Mouse (Mus musculus) stomach, embryonic 14.5 days (tissue): ENCODE measurements around the gene Lsm12. TPM values are rescaled to one million over a fixed set of nuclear protein-coding genes. Genes with fewer than 3 reads are reported as not detected.

Experiments used
- ATAC-seq: fragments of 200-750 bp; cut with Nextera tagmentation; 2 replicates; pipeline ENCODE4 v1.8.0; 2017; ENCODE audit warnings: low read depth, moderate TSS enrichment; ENCODE audit not compliant: insufficient number of reproducible peaks, insufficient read depth, low FRiP score
- H3K27ac ChIP-seq: fragments of 300-500 bp; sonication (generic); 2 replicates; pipeline ENCODE4 v1.5.1; 2014; ENCODE audit warnings: mild to moderate bottlenecking, low read length, moderate library complexity, mixed read lengths
- H3K27me3 ChIP-seq: fragments of 300-500 bp; sonication (generic); 2 replicates; pipeline ENCODE4 v1.6.1; 2014; ENCODE audit warnings: low read length, control low read depth, mixed read lengths; ENCODE audit not compliant: control insufficient read depth, insufficient read depth
- H3K36me3 ChIP-seq: fragments of 300-500 bp; sonication (generic); 2 replicates; pipeline ENCODE4 v1.6.1; 2014; ENCODE audit warnings: mild to moderate bottlenecking, control low read depth, low read length, moderate library complexity, mixed read lengths; ENCODE audit not compliant: control insufficient read depth, insufficient read depth
- H3K4me1 ChIP-seq: fragments of 300-500 bp; sonication (generic); 2 replicates; pipeline ENCODE4 v1.6.1; 2014; ENCODE audit warnings: low read length, control low read depth, mixed read lengths; ENCODE audit not compliant: control insufficient read depth, insufficient read depth
- H3K4me2 ChIP-seq: fragments of 300-500 bp; sonication (generic); replicated peaks from 2 replicates; pipeline ENCODE4 v1.6.1; 2014; ENCODE audit warnings: low read depth, low read length, control low read depth
- H3K4me3 ChIP-seq: fragments of 300-500 bp; sonication (generic); 2 replicates; pipeline ENCODE4 v1.5.1; 2014; ENCODE audit warnings: low read depth, low read length, control low read depth
- H3K9ac ChIP-seq: fragments of 300-500 bp; sonication (generic); replicated peaks from 2 replicates; pipeline ENCODE4 v1.6.1; 2014; ENCODE audit warnings: low read depth, mild to moderate bottlenecking, control low read depth, low read length, moderate library complexity, mixed read lengths
- H3K9me3 ChIP-seq: fragments of 300-500 bp; sonication (generic); 2 replicates; pipeline ENCODE4 v1.6.1; 2016; ENCODE audit warnings: low read depth, low read length, control low read depth; ENCODE audit not compliant: control insufficient read depth
- WGBS: fragments of 180-500 bp; shearing (Covaris S2); extraction: QIAGEN DNeasy Blood & Tissue Kit; methylation state at CpG from one replicate; pipeline ENCODE4 v1.1.7; 2014; 5-methylcytosine and 5-hydroxymethylcytosine counted together
- polyA plus RNA-seq: library from polyadenylated mRNA; unstranded; fragments of >200 nt; fragmentation: Nextera tagmentation; extraction: Ambion mirVana; gene quantifications from 2 replicates; pipeline ENCODE4 v1.2.1, GENCODE M21; 2014

The Lsm12 gene
- polyA plus RNA-seq, 1 experiment from 2014 or later: 88.2 TPM

- peaks cover 60% of the 10 kb centered on the region for H3K4me1 ChIP-seq
- no peak overlapping the region for H3K27ac ChIP-seq
- H3K4me3 ChIP-seq: no peak overlapping the region
- H3K4me2 ChIP-seq: no peak overlapping the region
- H3K36me3 ChIP-seq: no peaks in the 10 kb centered on the region
- no peak overlapping the region for H3K9ac ChIP-seq
- no peaks in the 10 kb centered on the region for H3K9me3 ChIP-seq
- H3K27me3 ChIP-seq: no peaks in the 10 kb centered on the region
- ATAC-seq: no peak
- WGBS: 45% methylated on average over 5 of the region's 5 CpGs
Measured at GRCm38 (mm10) chr11:102225221-102225620, 40.1 kb upstream of the Lsm12 start.

DNA sequence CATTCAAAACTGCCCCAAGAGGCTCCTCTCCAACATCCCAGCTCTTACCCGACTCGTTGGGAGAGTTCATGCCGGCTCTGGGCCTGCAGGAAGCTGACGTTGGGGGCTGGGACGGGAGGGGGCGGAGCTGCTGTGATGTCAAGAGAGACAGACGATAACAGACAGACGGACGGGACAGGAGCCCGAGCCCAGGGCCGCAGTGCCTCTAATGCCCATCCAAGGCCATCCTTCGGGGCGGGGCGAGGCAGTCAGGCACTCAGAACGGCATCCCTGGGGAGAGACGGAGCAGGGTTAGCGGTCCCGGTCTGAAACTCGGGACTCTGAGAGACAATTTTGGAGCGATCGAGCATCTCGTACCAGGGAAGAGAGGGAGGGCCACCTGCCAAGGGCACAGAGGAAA lies 39.6 kb upstream of the Lsm12 start:
- Histone ChIP-seq H3K27me3 (no peaks in the 10 kb centered on the region), H3K4me2 (peak overlapping the region; percentile 22), H3K36me3 (no peaks in the 10 kb centered on the region), H3K9ac (no peak overlapping the region), H3K4me1 (peaks cover 65% of the 10 kb centered on the region), H3K9me3 (no peaks in the 10 kb centered on the region), H3K27ac (no peak overlapping the region), H3K4me3 (no peak overlapping the region)
- no peak for ATAC-seq
- WGBS: 19% methylated on average over 22 of the region's 22 CpGs

- Histone ChIP-seq H3K27me3 (no peaks in the 10 kb centered on the region), H3K4me1 (peaks cover 69% of the 10 kb centered on the region), H3K9me3 (no peaks in the 10 kb centered on the region), H3K4me2 (no peak overlapping the region), H3K4me3 (no peak overlapping the region), H3K27ac (no peak overlapping the region), H3K36me3 (no peaks in the 10 kb centered on the region), H3K9ac (no peak overlapping the region)
- WGBS: 28% methylated on average over 6 of the region's 6 CpGs
- no peak for ATAC-seq
Measured at GRCm38 (mm10) chr11:102223166-102223565, 38.1 kb upstream of the Lsm12 start.

DNA sequence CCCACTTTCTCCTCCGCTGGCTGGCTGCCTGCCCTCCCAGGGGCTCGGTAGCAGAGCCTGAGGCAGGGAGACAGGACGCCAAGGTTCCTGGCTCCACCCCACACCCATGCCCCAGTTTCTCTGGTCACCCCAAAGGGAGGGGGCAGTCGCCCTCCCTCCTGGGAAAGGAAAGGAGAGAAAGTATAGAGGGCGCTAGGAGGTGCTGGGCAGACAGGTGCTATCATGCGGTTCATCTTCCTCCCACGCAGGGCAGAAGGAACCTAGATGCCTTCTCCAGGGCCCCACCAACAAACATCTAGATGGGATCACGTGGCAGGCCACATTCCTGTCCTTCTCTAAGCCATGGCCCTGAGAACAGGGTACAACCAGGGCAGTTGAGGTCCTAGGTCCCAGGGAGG lies 36.9 kb upstream of the Lsm12 start:
- Histone ChIP-seq H3K27ac (no peak overlapping the region), H3K9me3 (no peaks in the 10 kb centered on the region), H3K9ac (no peak overlapping the region), H3K4me1 (peaks cover 69% of the 10 kb centered on the region), H3K36me3 (no peaks in the 10 kb centered on the region), H3K4me2 (no peak overlapping the region), H3K4me3 (no peak overlapping the region), H3K27me3 (no peaks in the 10 kb centered on the region)
- WGBS: 65% methylated on average over 8 of the region's 8 CpGs
- ATAC-seq: no peak

DNA sequence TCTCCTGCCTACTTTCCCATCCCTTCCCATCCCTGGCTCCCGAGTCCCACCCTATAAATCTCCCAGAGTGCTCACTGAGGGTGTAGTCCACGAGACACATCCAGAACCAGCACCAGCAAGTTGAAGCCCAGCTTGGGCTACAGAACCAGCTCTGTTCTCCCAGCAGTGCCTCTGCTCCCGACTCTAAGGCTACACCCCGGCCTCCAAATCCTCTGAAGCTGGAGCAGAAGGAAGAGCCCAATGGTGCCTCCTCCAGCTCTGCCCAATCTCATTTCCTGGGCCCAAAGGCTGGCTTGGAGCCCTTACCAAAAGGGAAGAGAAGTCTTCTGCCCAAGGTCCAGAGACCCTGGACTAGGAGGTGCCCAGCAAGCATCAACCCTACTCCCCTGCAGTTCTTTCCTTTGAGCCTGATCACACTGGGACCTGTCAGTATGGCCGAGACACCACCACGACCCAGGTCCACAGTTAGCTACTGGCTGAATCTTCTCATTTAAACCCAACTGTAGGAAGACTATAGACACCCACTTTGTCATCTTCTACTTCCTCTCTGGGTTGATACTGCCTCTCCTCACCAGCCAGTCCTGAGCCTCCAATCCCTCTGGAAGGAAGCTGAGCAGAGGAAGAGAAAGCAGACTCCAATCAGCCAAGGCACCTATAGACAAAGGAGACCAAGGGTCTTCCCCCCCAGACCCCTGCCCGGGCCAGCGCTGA lies 36.3 kb upstream of the Lsm12 start:
- Histone ChIP-seq H3K27me3 (no peaks in the 10 kb centered on the region), H3K9me3 (no peaks in the 10 kb centered on the region), H3K9ac (no peak overlapping the region), H3K4me2 (no peak overlapping the region), H3K4me1 (peaks cover 68% of the 10 kb centered on the region), H3K36me3 (no peaks in the 10 kb centered on the region), H3K4me3 (no peak overlapping the region), H3K27ac (no peak overlapping the region)
- ATAC-seq: no peak
- 84% methylated on average over 8 of the region's 8 CpGs for WGBS

DNA sequence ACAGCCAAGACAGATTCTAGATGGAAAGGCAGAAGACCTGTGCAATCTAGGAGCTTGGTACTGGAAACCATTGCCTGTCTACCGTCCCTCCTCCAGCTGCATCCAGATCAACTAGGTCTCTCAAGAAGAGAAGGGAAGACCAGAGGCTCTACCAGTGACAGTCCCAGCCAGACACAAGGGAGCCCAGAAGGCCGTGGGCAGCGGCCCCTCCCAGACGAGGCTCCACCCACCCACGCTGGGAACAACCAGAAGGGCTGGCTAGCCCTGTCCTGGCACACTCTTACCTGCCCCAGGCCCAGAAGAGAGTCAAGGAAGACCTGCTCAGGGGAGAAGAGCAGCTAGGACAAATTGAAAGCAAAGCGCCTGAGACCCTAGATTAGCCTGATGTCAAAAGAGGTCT lies 35.4 kb upstream of the Lsm12 start:
- Histone ChIP-seq H3K27me3 (no peaks in the 10 kb centered on the region), H3K9ac (no peak overlapping the region), H3K4me3 (no peak overlapping the region), H3K4me2 (no peak overlapping the region), H3K27ac (peak overlapping the region; percentile 48; the same call in 1 of the 2 replicates), H3K4me1 (peaks cover 70% of the 10 kb centered on the region), H3K36me3 (no peaks in the 10 kb centered on the region), H3K9me3 (no peaks in the 10 kb centered on the region)
- ATAC-seq: no peak
- 67% methylated on average over 6 of the region's 6 CpGs for WGBS

DNA sequence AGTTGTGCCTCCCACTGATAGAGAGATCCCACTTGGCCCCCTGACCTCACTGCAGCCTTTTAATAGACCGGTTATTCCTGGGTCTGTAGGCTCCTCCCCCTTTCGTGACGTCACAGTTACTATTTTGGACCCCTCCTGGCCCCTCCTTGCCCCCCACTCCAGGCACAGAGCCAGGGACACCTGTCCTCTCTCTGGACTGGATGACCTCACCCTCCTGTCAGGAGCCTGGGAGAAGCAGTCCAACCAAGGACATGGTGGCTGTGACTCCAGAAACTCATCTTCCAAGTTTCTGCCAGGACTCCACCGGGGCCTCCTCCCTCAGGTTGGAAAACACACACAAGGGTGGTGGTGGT lies 34.9 kb upstream of the Lsm12 start:
- WGBS: 56% methylated on average over 4 of the region's 4 CpGs
- H3K27ac ChIP-seq: peak overlapping the region; percentile 48; the same call in 1 of the 2 replicates
- H3K9me3 ChIP-seq: no peaks in the 10 kb centered on the region
- peaks cover 70% of the 10 kb centered on the region for H3K4me1 ChIP-seq
- no peak for ATAC-seq
- H3K9ac ChIP-seq: no peak overlapping the region
- no peaks in the 10 kb centered on the region for H3K36me3 ChIP-seq
- H3K27me3 ChIP-seq: no peaks in the 10 kb centered on the region
- H3K4me3 ChIP-seq: no peak overlapping the region
- no peak overlapping the region for H3K4me2 ChIP-seq

DNA sequence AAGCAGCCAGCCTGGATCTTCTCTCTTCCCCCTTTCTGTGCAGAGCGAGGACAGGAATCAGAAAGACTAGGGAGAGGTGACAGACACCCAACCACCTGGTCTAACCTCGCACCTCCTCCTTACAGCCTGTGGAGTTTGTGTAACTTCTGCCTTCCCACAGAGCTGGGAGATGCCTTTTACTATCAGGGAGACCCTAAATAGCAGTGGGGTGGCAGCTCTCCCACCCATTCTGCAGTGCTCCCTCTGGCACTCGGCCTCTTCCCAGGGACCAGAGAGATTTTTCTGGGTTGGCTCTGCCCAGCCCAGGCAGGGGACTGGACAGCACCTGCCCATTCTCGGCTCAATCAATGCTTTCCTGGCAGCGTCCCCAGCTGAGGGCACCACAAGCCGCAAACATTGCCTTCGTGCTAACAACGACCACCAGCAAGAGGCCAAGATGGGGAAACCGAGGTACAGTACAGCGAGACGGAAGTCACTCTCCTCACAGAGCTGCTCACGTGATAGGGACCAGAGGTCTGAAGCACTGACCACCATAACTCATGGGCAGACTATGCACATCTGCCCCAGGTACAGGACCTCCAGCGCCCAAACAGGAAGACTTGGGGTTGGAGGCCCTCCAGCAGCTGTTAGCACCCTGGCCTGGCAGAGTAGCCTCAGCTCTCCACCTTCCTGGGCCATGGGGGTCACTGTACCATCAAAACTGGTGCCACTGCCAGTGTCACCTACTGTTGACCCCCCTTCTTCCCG lies 34.3 kb upstream of the Lsm12 start:
- WGBS: 54% methylated on average over 14 of the region's 14 CpGs
- no peak for ATAC-seq
- H3K4me3 ChIP-seq: peak overlapping the region; percentile 47; the same call in 1 of the 2 replicates

More for the DNA sequence above, 34.3 kb upstream of the Lsm12 start:
- Histone ChIP-seq H3K4me2 (peak overlapping the region; percentile 97), H3K9me3 (no peaks in the 10 kb centered on the region), H3K4me1 (peaks cover 70% of the 10 kb centered on the region), H3K36me3 (no peaks in the 10 kb centered on the region), H3K27ac (peak overlapping the region; percentile 94), H3K9ac (0 out of 2 replicates have a peak overlapping the region, but pooled peaks have one; percentile 61), H3K27me3 (no peaks in the 10 kb centered on the region)
